Mouse (Mus musculus) urinary bladder, postnatal 14 days (tissue): ENCODE data around the gene Sp100.
"Not testable (repeated sequence)": the region's sequence is repeated elsewhere in the genome, so short reads cannot be mapped to it uniquely, and the experiment has no call there.

Experiments used
- DNase-seq: peaks from one replicate; pipeline ENCODE4 v3.0.0; 2021; ENCODE audit warnings: low spot score

The Sp100 gene

DNA sequence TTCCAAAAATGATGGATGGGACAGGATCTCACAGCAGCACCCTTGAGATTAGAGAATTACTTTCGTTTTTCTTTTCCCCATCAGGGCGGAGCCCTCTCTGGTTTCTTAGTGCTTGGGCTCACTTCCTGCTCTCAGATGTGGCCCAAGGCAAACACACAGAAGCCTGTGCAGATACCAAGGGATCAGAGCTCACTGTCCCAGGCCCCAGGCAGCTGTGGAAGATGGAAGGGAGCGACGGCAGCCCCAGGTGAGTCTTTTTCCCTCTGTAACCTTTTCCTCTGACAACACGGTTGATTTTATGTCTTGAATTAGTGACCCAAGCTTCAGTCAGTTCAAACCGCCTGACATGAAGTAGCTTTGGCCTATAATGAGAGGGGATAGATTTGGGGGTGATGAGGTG is at the start of gene Sp100:
TSS of gene Sp100 (plus strand) at position 108 of the 400 bp plus-strand sequence.
- not testable (repeated sequence) for DNase-seq

DNA sequence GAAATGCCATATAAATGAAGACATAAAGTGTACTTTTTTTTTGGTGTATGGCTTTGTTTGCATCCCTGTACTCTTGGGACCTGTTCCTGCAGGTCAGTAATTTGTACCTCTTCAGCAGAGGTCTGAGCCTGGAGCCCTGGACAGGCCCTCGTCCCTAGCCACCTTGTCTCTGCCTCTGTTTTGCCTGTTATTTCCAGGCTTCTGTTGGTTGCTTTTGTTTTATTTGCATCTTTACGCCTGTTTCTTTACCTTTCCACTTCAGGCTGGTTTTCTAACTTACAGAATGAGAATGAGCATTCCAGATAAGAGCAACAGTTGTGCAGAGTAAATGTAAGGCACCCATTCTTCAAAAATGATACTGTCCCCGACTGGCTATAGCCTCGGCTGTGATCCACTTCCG is 49.7 kb upstream of the Sp100 start, which contains the start of gene Sp140:
TSS of gene Sp140 (plus strand) at position 301 of the 400 bp plus-strand sequence.
- DNase-seq = not testable (repeated sequence)

DNA sequence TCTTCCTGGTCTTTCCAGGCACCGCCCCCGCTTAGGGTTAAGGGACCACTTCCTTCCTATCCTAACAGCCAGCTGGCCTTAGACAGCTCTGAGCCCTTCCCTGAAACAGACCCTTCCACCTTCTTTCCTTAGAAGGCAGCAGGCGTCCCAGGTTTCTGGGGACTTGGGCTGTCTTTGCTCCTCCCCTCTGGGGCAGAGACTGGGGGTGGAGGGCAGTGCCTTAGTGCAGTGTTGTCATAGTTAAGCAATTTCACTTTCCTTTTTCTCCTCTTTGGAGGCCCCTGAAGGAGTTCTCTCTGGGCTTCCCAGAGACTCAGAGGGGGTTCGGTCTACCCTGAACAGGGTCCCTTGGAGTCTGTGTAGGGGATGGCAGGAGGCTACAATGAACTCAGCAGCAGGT is 49.0 kb upstream of the Sp100 start:
- DNase-seq = not testable (repeated sequence)

DNA sequence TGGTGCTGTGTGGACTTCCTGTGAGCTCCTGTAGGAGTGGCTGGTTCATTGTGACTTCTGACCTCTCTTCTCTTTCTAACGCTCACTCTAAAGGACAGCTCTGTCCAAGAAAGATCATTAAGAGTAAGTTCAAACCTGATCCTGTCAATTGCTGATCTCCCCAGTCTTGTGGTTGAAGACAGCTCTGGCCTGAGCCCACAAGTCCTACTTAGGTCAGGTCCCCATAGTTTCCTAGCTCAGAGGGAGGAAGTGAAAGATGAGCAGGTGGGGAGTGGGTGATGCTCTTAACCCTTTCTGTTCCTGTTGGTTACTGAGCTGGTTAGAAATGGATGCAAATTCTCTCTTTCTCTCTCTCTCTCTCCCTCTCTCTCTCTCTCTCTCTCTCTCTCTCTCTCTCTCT is 45.4 kb upstream of the Sp100 start:
- not testable (repeated sequence) for DNase-seq

DNA sequence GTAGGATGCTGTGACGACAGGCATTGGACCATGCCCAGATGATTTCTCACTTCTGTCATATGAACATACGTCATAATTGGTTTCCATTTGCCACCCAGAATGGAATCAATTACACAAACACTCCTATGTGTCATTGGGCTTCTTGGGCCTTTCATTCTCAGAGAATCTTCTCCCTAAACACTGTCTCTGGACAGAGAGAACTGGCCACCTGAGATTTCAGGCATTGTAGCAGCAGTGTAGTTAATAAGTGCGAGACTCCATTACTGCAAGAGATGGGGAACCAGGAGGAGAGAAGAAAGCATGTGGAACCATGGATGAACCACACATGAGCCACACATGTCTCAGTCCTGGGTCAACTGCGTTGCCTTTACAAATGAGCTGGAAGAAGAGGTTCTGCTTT is 41.4 kb upstream of the Sp100 start:
- DNase-seq = not testable (repeated sequence)

DNA sequence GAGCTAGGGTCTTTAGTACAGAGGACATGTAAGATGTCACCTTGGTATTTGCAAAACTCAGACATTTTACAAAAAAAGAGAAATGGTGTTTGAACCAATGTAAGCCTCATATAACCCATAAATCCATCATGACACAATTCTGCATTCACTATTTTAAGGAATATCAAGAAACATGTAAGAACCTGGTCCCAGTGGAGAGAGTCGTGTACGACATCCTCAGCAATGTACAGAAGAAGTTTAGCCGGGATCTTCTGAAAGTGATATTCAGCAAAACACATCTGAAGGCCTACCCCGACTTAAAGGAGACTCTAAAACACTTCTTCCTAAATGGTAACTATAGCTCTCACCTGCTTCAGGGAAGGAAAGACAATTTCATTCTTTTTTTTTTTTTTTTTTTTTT is 39.2 kb upstream of the Sp100 start:
- DNase-seq = not testable (repeated sequence)

DNA sequence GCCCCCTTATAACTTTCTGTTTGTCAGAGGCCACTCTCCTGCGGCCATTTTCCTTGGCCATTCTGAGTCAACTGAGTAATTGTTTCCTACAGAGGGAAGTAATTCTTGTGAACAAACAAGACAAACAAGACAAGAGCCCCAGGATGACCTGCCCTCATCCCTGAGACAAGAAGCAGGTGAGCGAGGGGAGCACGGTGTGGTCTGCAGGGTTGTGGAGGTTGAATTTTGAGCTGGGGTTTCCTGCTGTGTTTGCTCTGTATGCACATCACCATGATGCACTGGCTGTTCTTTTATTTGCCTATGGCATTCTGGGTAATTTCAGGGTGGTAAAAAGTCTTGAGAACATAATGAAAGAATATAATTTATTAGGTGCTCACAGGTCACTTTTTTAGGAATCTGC is 34.7 kb upstream of the Sp100 start:
- DNase-seq = not testable (repeated sequence)

DNA sequence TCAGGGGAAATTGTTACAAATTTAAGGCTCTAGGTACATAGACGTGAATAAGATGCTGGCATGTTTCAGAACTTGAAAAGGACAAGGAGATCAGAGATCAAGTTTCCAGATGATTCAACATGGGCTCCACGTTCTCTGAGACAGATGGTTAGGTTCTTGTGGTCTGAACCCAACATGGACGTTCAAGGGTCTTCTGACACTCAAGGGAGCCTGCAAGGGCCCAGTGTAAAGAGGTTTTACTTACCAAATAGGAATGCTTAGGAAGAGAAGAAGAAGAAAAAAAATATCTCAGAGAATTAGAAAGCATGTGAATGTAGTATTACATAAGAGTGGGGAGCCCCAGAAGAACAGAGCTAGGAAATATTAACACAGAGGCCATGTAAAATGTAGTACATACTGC is 34.0 kb upstream of the Sp100 start:
- DNase-seq = not testable (repeated sequence)

DNA sequence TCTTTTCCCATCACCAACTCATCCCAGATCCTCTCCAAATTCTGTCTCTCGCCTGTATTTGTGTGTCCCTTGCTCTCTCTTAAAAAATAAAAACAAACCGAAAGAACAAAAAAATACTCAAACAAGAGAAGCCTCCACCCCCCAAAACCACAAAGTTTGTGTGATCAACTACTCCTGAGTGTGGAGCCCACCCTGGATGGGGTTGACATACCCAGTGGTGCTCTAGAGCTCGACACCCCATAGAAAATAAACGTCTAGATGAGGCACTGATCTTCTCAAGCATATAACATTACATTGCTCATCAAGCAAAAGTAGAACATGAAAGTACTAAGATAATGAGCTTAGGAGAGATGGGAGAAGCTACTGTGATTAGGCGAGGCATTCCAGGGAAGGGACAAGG is 32.6 kb upstream of the Sp100 start:
- not testable (repeated sequence) for DNase-seq

DNA sequence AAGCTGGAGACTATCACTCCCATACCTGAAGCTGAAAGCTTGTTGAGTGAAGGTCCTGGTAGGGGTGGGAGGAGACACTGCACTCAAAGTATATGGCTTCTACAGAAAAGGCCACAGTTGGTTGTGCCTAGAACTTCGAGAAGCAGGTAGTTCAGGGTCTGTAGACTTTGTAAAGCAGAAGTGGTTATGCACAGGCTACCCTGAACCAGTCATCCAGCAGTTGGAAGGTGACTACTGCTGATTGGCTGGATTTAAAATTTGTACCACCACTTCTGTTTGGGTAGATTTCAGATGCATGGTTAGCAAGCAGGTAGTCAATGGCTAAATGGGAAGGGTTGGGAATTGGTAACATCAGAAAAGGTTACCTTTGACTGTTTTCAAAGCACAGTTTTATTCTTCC is 31.1 kb upstream of the Sp100 start:
- DNase-seq = not testable (repeated sequence)

DNA sequence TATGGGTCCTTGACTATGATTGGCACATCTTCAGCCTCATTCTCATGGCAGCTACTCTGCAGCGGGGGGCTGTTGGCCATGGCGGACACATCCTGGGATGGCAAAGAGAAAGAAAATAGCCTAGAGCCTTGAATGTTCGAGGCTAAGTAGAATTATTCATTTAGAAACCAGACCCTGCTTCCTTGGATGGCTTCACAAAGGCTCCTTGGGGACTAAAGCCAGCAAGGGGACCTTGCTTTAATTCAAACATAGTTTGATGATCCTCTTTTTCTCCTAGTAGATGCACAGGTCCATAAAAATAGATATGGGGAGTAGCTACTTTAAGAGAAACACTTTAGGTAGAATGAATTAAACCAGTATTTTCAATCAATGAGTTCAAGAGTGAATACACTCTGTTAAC is 12.9 kb upstream of the Sp100 start:
- DNase-seq = not testable (repeated sequence)

DNA sequence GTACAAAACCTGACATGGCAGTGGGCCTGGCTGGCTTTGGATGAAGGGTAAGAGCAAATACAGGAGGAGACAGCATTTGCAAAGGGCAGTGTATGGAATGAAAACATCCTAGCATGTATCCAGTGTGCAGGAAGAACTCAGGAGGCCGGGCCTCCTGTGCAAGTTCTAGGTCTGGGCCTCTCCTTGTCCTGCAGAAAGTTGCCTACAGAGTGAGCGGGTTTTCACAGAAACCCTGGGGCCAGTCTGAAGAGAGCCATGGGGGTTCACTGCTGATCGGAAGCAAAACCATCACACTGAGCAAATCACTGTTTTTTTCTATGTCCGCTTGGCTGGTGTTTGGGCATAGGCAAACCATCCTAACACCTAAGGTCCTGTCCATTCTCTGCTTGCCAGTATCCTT is 11.6 kb upstream of the Sp100 start:
- peak; percentile 23 for DNase-seq

DNA sequence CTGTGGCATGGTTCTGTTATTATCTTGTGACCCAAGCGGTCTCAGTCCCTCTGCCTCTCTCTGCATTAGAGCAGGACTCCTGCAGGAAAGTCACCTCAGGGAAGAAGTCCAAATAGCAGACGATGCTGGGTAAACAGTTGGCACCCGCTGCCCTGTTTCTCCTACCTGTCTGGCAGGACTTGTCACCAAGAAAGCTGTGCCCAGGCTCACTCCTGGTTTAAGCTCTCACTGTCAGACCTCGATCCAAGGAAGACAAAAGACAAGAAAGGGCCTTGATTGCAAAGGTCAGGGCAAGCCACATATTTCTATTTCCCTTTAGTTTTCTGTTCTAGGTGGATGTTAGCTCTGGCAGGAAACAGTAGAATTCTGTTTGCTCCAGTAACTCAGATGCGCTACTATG is 736 bp downstream of the Sp100 start:
- DNase-seq = not testable (repeated sequence)

DNA sequence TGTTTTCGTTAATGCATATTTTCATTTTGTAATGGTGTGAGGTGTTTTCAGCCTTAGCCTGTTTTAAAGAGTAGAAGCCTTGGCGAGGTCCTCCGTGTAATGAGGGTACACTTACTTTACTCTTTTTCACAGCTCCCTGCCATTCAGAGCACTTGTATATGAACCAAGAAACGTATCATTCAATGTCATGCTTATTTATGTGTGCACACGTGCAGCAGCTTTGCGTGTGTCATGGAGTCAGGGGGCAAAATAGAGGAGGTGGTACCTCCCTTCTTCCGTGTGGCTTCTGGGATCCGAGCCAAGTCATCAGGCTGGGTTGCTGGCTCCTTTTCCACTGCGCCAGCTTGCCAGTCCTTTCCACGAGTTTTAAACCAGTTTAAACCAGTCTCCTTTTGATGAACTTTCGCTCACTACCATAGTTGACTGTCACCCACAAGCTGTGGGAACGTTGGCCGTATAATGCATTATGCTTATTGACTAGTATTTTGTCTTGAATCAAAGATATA is 2.0 kb downstream of the Sp100 start:
- not testable (repeated sequence) for DNase-seq

DNA sequence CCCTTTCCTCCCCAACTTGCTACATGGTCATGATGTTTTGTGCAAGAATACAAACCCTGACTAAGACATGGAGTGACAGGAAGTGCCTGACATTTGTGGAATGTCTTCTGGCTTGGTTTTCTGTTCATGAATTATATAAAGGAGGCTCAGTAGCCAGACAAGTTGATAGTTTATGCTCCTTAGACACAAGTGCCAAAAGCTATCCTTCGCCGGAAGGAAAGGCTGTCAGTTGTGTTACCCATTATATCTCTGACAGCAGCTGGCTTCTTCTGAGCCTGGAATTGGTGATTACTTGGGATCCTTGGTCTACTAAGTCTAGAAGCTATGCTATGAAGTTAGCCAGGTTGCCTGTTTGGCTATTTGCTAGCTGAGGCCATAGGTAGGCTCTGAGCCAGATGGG is 7.4 kb downstream of the Sp100 start:
- DNase-seq = not testable (repeated sequence)

DNA sequence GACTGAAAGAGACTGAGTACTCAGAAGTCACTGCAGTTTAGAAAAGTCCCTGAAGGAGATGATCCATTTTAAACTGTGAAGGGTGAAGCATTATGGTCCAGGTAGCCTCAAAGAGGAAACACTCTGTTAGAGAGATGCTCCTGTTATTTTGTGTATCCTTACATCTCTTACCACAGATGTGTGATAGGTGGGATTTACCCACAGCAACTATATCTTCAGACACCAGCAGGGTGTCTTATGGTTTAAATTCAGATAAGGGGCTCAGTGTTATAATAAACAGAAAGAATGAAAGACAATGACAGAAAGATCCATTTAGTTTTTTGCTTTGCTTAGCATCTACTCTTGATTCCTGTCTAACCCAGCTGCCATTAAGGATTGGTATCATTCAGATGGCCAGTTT is 14.5 kb downstream of the Sp100 start:
- DNase-seq = no peak

DNA sequence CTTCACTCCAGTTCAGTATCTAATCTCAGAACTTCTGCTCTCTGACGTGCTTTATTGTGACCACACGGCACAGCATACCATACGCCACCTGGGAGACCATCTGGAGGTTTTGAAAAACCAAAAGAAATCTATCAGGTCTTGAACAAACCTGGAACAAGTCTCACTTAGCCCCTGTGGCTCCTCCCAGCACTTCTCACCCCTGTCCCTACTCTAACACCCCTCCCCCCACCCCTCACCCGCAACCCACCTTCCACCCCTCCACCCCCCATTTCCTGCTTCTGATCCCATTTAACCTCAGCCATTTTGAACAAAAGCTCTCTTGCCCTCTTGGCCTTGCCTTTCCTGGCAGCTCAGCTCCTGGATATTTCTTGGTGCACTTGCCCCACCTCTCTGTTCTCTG is 30.4 kb downstream of the Sp100 start:
- no peak for DNase-seq

DNA sequence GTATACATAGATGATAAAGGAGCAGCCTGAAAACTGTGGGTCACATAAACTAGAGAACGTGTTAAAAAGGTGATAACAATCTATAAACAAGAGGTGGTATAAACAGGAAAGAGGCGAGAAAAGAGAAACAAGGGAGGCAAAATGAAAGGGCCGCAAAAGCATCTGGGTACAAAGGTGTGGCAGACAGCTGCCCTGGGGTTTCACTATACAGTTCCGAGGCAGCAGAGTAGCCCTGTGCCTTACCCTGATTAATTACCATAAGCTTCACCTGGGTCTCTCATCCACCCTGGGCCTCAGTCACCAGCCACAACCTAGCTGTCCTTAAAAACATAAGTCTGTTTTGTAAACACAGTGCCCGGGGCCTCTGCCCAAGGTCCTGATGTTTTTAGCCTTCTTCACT is 36.9 kb downstream of the Sp100 start:
- DNase-seq = no peak

DNA sequence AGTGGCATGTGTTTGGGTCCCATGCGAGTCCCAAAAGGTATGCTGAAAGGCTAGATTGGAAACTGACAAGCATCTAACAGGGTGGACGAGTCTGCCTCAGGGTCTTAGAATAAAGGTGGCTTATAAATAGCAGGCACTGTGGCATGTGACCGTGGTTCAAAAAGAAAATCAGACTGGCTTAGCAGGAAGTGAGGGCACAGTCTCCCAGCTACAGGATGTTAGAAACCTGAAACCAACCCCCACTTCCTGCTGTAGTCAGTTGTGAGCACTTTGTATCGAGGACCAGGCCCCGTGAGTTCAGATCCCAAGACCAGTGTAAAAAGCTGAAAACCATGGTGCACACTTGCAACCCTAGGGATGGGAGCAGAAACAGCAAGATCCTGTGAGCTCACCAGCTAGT is 37.6 kb downstream of the Sp100 start:
- no peak for DNase-seq

DNA sequence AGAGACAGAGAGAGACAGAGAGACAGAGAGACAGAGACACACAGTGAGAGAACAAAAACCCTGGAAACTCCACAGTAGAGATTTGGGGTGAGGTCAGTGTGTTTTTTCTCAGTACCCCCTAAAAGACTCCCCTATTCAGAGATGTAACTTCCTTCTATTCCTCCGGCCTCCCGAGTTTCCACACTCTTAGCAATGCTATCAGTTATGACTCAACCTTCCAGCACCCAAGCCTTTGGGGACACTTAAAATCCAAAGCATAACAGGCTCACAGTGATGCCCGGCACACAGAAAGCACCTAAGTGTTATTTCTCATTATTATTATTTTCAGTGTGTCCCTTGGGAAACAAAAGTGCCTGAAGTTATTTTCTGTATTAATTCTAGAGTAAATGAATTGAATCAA is 40.8 kb downstream of the Sp100 start:
- no peak for DNase-seq

DNA sequence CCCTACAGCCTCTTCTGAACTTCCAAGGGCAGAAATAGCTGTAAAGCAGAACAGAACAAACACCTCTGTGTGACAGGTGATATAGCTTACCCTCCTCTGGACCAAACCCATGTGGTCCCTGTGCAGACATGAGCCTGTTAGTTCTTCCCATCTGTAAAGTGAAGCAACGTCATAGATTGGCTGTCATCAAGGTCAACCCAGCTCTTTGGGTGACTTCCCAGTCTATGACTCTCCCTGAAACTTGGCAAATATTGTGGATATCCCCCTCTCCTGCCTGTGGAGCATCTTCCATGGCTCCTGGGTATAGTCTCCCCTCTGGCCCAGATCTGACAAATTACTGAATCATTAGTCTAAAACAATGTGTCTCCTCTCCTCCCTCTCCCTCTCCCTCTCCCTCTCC is 42.5 kb downstream of the Sp100 start:
- no peak for DNase-seq

DNA sequence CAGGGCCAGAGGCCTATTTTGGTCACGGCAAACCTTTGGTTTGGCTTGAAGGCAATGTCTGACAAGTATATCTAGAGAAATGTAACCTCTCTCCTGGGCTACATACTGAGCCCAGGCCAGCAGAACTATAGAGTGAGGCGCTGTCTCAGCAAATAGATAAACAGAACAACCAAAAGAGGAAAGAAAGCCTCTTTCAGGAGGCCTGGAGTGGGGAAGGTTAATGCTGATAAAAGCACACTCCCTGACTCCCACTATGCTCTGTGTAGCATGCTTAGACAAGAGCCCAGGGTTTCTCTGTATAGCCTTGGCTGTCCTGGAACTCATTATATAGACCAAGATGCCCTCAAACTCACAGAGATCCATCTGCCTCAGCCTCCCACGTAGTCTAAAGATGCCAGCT is 43.5 kb downstream of the Sp100 start:
- no peak for DNase-seq

DNA sequence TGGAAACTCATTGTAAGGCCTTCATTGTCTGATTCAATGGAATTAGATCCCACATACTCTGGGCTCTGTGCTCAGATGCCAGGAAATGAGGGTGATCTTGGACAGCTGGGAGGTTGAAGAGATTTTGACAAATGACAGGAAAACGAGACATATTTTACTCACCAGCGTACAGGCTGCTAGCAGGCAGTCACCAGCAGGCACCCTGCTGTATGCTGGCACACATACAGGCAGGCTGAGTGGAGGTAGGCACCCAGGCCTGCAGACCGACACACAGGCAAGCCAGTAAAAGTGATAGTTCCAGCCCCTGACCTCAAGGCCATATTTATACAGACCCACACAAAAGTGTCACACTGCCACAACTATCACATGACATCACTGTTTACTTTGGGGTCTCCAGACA is 45.9 kb downstream of the Sp100 start:
- no peak for DNase-seq

DNA sequence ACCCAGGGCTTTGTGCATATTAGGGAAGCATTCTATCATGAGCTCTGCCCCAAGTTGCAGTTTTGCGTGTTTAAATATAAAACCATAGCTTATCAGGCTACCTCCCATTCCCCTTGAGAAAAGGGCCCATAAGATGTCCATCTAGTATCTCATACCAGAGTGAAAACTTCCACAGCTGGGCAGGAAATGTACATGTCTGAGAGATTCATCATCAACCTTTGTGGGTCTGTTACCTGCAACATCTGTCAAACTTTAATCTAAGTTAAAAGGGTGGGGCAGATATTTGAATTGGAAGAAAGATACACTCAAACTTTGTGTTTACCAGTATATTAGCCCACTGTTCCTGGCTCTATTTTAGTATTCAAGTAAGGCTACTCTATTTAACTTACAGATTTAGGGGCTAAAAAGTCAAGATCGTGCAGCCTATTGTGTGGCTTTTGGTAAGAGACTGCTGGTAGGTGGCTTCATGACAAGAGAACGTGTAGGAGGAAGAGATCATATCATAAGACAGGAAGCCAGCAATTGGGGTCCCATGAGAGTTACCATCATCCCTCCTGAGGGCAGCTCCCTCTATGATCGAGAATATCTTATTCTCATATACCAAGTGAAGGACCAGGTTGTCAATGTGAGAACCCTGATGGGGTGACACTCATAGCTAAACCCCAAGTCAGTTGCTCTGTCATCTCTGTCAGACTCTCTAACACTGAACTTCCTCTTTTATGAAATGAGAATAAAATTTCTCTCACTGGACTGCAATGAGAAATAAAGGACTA is 48.1 kb downstream of the Sp100 start:
- no peak for DNase-seq
